Mouse (Mus musculus): ENCODE data around the gene Ldb3. TPM values are rescaled to one million over a fixed set of nuclear protein-coding genes. Genes with fewer than 3 reads are reported as not detected.

The Ldb3 gene
- total RNA-seq, 2 experiments from 2014 or later: 2.5 to 2.6 TPM

GRCm38 (mm10) chr14:34483469-34484341 lies 104.8 kb downstream of the Ldb3 start:
- no peak for DNase-seq (ENCODE audit: extremely low spot score in 1 of 2, low spot score in 2 of 2)
- intact Hi-C loops (cut with DNase I): no loop called here
- Histone ChIP-seq H3K27ac (no peak overlapping the region), H3K4me3 (no peak overlapping the region)
- TF ChIP-seq CTCF (IDR thresholded peaks at IDR 0.05): no peak

Other genes with a start within 250 kb of the Ldb3 start
- not detected for gene Fam25c, start 233.2 kb downstream of the Ldb3 start, total RNA-seq (2021)
- 1 to 10 TPM; 3.0 to 3.9 TPM for gene Sncg, start 213.9 kb downstream of the Ldb3 start, total RNA-seq (2021)
- gene Mmrn2, start 213.2 kb downstream of the Ldb3 start, total RNA-seq (2021): 1 to 10 TPM; 4.4 to 5.8 TPM
- 10 to 100 TPM; 31.0 to 35.9 TPM for gene Bmpr1a, start 85.3 kb downstream of the Ldb3 start, total RNA-seq (2021)
- not detected for gene 9230112D13Rik, start 65.9 kb downstream of the Ldb3 start, total RNA-seq (2021)
- not detected for gene Opn4, start 11.5 kb upstream of the Ldb3 start, total RNA-seq (2021)
- 10 to 100 TPM; 46.2 to 46.4 TPM for gene Wapl, start 85.2 kb upstream of the Ldb3 start, total RNA-seq (2021)
- gene Grid1, start 231.4 kb upstream of the Ldb3 start, total RNA-seq (2021): 10 to 100 TPM; 47.7 to 48.6 TPM

Measured in left cerebral cortex, adult 2 months (tissue).